23 mouse cellular contexts compared by ENCODE assay signal in genomic region chr12:47160626-47161025, GRCm38 (mm10).
DNase-seq lines count a peak whose midpoint lies in the region; ATAC-seq and TF ChIP-seq lines count a peak whose summit lies in the region.
"Had no signal": no experiment of that assay in that cellular context is flagged by ENCODE, and none has a peak within 500 bp of the region (broad histone marks: within the 10 kb centered on the region; RNA-seq: fewer than 3 reads in every experiment).

No protein-coding gene starts in this region.

- no peaks in the 10 kb centered on the region for H3K36me3 ChIP-seq in forebrain, postnatal 0 days (ENCODE audit: insufficient read depth)
- no peaks in the 10 kb centered on the region for H3K36me3 ChIP-seq in forebrain, embryonic 13.5 days (ENCODE audit: poor library complexity, severe bottlenecking)
- no peaks in the 10 kb centered on the region for H3K36me3 ChIP-seq in lung, embryonic 15.5 days
- H3K36me3 ChIP-seq: embryonic facial prominence, embryonic 12.5 days; forebrain, embryonic 15.5 days; hindbrain, embryonic 12.5 days; hindbrain, embryonic 15.5 days had no signal

- H3K4me2 ChIP-seq in forebrain, postnatal 0 days (ENCODE audit: low read depth): no peak overlapping the region
- H3K4me2 ChIP-seq in forebrain, embryonic 13.5 days: no peak overlapping the region
- H3K4me2 ChIP-seq in lung, embryonic 15.5 days: no peak overlapping the region
- H3K4me2 ChIP-seq: embryonic facial prominence, embryonic 12.5 days; forebrain, embryonic 15.5 days; heart, embryonic 11.5 days; hindbrain, embryonic 12.5 days; hindbrain, embryonic 15.5 days had no signal

- WGBS in forebrain, postnatal 0 days: 60% methylated on average over 1 of the region's 1 CpGs
- 86% methylated on average over 1 of the region's 1 CpGs for WGBS in forebrain, embryonic 13.5 days
- 29% methylated on average over 1 of the region's 1 CpGs for WGBS in lung, embryonic 15.5 days
- WGBS in lung, adult 2 months: 36% methylated on average over 1 of the region's 1 CpGs

- no peaks in the 10 kb centered on the region for H3K27me3 ChIP-seq in forebrain, postnatal 0 days (ENCODE audit: insufficient read depth, low read length)
- H3K27me3 ChIP-seq in forebrain, embryonic 13.5 days: no peaks in the 10 kb centered on the region
- no peaks in the 10 kb centered on the region for H3K27me3 ChIP-seq in lung, embryonic 15.5 days
- H3K27me3 ChIP-seq: embryonic facial prominence, embryonic 12.5 days; forebrain, embryonic 15.5 days; hindbrain, embryonic 12.5 days; hindbrain, embryonic 15.5 days had no signal

- H3K4me1 ChIP-seq in forebrain, postnatal 0 days (ENCODE audit: insufficient read depth): no peaks in the 10 kb centered on the region; the same call in 1 of the 2 replicates
- peaks cover 29% of the 10 kb centered on the region for H3K4me1 ChIP-seq in forebrain, embryonic 13.5 days
- H3K4me1 ChIP-seq in lung, embryonic 15.5 days: peaks cover 20% of the 10 kb centered on the region
- no peaks in the 10 kb centered on the region for H3K4me1 ChIP-seq in lung, adult 2 months (ENCODE audit: control insufficient read depth, insufficient read depth, low read length)

- DNase-seq in cerebellum, adult 9-10 months: peak; percentile 11
- peak; percentile 1 for DNase-seq in forebrain, postnatal 0 days
- DNase-seq in lung, adult 2 months: no peak
- DNase-seq in brain, adult 2 months (ENCODE audit: low read depth, low spot score): peak; percentile 13
- no peak for DNase-seq in layer of hippocampus, postnatal 36 days
- DNase-seq: adrenal gland, adult 8-10 months; adrenal gland, postnatal 25 days; cerebellum, adult 11-12 months; cerebellum, adult 8-10 months; cerebellum, postnatal 14 days; gastrocnemius, adult 2 months; gastrocnemius, postnatal 14 days; heart, adult 11 months had no signal

- no peak for ATAC-seq in cerebellum, adult (ENCODE audit: insufficient number of reproducible peaks, low FRiP score, low TSS enrichment)
- no peak for ATAC-seq in forebrain, postnatal 0 days
- ATAC-seq in forebrain, embryonic 13.5 days: no peak
- ATAC-seq in lung, embryonic 15.5 days (ENCODE audit: borderline replicate concordance, extremely low read depth, low FRiP score, low TSS enrichment): peak; percentile 49; the same call in 1 of the 2 replicates
- ATAC-seq: activated CD4-positive, CD25-positive, alpha-beta regulatory T cell, adult 4 months; forebrain, embryonic 15.5 days had no signal

- no peak for TF ChIP-seq POLR2A in lung, adult 2 months (IDR thresholded peaks at IDR 0.05; ENCODE audit: borderline replicate concordance, extremely low read depth, low read depth, low read length)

- H3K4me3 ChIP-seq in forebrain, postnatal 0 days (ENCODE audit: low read depth, low read length): no peak overlapping the region
- H3K4me3 ChIP-seq in forebrain, embryonic 13.5 days: no peak overlapping the region
- no peak overlapping the region for H3K4me3 ChIP-seq in lung, embryonic 15.5 days
- H3K4me3 ChIP-seq in lung, adult 2 months (replicated peaks; ENCODE audit: extremely low read depth, low read depth, low read length): no peak overlapping the region
- H3K4me3 ChIP-seq: embryonic facial prominence, embryonic 12.5 days; erythroblast, embryonic 14.5 days; forebrain, embryonic 15.5 days; gastrocnemius, adult 2 months; hindbrain, embryonic 12.5 days; hindbrain, embryonic 15.5 days had no signal

- no peaks in the 10 kb centered on the region for H3K9me3 ChIP-seq in forebrain, postnatal 0 days (ENCODE audit: low read length)
- no peaks in the 10 kb centered on the region for H3K9me3 ChIP-seq in forebrain, embryonic 13.5 days (replicated peaks)
- no peaks in the 10 kb centered on the region for H3K9me3 ChIP-seq in lung, embryonic 15.5 days
- H3K9me3 ChIP-seq: embryonic facial prominence, embryonic 12.5 days; forebrain, embryonic 15.5 days; hindbrain, embryonic 12.5 days; hindbrain, embryonic 15.5 days had no signal

- TF ChIP-seq CTCF in forebrain, postnatal 0 days (IDR thresholded peaks at IDR 0.05; ENCODE audit: low read depth): no peak
- TF ChIP-seq CTCF in lung, adult 2 months (IDR thresholded peaks at IDR 0.05; ENCODE audit: insufficient read depth, low read length): no peak

- H3K9ac ChIP-seq in forebrain, postnatal 0 days: no peak overlapping the region
- H3K9ac ChIP-seq in forebrain, embryonic 13.5 days: no peak overlapping the region
- no peak overlapping the region for H3K9ac ChIP-seq in lung, embryonic 15.5 days
- H3K9ac ChIP-seq: embryonic facial prominence, embryonic 12.5 days; forebrain, embryonic 15.5 days; hindbrain, embryonic 12.5 days; hindbrain, embryonic 15.5 days had no signal

- no peak overlapping the region for H3K27ac ChIP-seq in forebrain, postnatal 0 days (ENCODE audit: low read depth, low read length)
- no peak overlapping the region for H3K27ac ChIP-seq in forebrain, embryonic 13.5 days
- no peak overlapping the region for H3K27ac ChIP-seq in lung, embryonic 15.5 days
- H3K27ac ChIP-seq: embryonic facial prominence, embryonic 12.5 days; forebrain, embryonic 15.5 days; gastrocnemius, adult 2 months; hindbrain, embryonic 12.5 days; hindbrain, embryonic 15.5 days had no signal

Comparison
In these comparisons a context has a peak if more than half of its experiments do, and no peak if none do; other contexts are left out.
1. DNase-seq: peak in cerebellum, adult 9-10 months (single experiment), forebrain, postnatal 0 days (single experiment) and brain, adult 2 months (single experiment); none in lung, adult 2 months (single experiment) and layer of hippocampus, postnatal 36 days (0 of 2).